Mouse (Mus musculus): Measurements from ENCODE around the gene Rilpl1. TPM values are rescaled to one million over a fixed set of nuclear protein-coding genes. Genes with fewer than 3 reads are reported as not detected.

Gene Rilpl1
- total RNA-seq, 2 experiments from 2014 or later: 75.7 to 89.4 TPM

GRCm38 (mm10) chr5:124453339-124454081 is 77.7 kb downstream of the Rilpl1 start:
- DNase-seq (ENCODE audit: low spot score in 2 of 2): peak; percentile 79 to 89

GRCm38 (mm10) chr5:124452494-124453228 is 78.5 kb downstream of the Rilpl1 start:
- DNase-seq (ENCODE audit: low spot score in 2 of 2): peak in 1 of 2 experiments; percentile 79

- DNase-seq (ENCODE audit: low spot score in 2 of 2): no peak
Measured at GRCm38 (mm10) chr5:124450641-124451340, 80.4 kb downstream of the Rilpl1 start.

GRCm38 (mm10) chr5:124450051-124450450 is 81.1 kb downstream of the Rilpl1 start:
- DNase-seq (ENCODE audit: low spot score in 2 of 2): no peak

- no peak for DNase-seq (ENCODE audit: low spot score in 2 of 2)
Measured at GRCm38 (mm10) chr5:124449494-124449893, 81.7 kb downstream of the Rilpl1 start.

GRCm38 (mm10) chr5:124446301-124446881 is 84.8 kb downstream of the Rilpl1 start:
- DNase-seq (ENCODE audit: low spot score in 2 of 2): no peak

GRCm38 (mm10) chr5:124445621-124446293 is 85.4 kb downstream of the Rilpl1 start:
- DNase-seq (ENCODE audit: low spot score in 2 of 2): no peak

GRCm38 (mm10) chr5:124444661-124445561 is 86.3 kb downstream of the Rilpl1 start:
- peak; percentile 62 to 80 for DNase-seq (ENCODE audit: low spot score in 2 of 2)

GRCm38 (mm10) chr5:124444208-124444607 is 87.0 kb downstream of the Rilpl1 start:
- no peak for DNase-seq (ENCODE audit: low spot score in 2 of 2)

Other genes with a start within 250 kb of the Rilpl1 start
- 10 to 100 TPM; 16.6 to 18.6 TPM for gene Mphosph9, start 203.4 kb downstream of the Rilpl1 start, total RNA-seq (2021)
- 10 to 100 TPM; 14.6 to 16.3 TPM for gene 2810006K23Rik, start 203.3 kb downstream of the Rilpl1 start, total RNA-seq (2021)
- 10 to 100 TPM; 88.2 to 94.5 TPM for gene Cdk2ap1, start 168.3 kb downstream of the Rilpl1 start, total RNA-seq (2021)
- 100 to 1,000 TPM; 148 to 154 TPM for gene Sbno1, start 105.4 kb downstream of the Rilpl1 start, total RNA-seq (2021)
- gene Kmt5a, start 91.5 kb downstream of the Rilpl1 start, total RNA-seq (2021): 10 to 100 TPM; 66.3 to 73.0 TPM
- gene Rilpl2, start 53.0 kb downstream of the Rilpl1 start, total RNA-seq (2021): 10 to 100 TPM; 20.4 to 22.6 TPM
- gene Snrnp35, start 48.3 kb downstream of the Rilpl1 start, total RNA-seq (2021): 10 to 100 TPM; 25.3 to 28.7 TPM
- gene Tmed2, start 9.3 kb upstream of the Rilpl1 start, total RNA-seq (2021): 100 to 1,000 TPM in 1 of 2 experiments, 10 to 100 TPM in 1; 96.7 to 100 TPM
- gene Ddx55, start 21.5 kb upstream of the Rilpl1 start, total RNA-seq (2021): 10 to 100 TPM; 23.8 to 24.4 TPM
- gene Eif2b1, start 47.7 kb upstream of the Rilpl1 start, total RNA-seq (2021): 10 to 100 TPM; 32.7 to 37.5 TPM
- 10 to 100 TPM; 28.3 to 30.7 TPM for gene Gtf2h3, start 47.7 kb upstream of the Rilpl1 start, total RNA-seq (2021)
- 10 to 100 TPM; 52.9 to 55.4 TPM for gene Atp6v0a2, start 97.2 kb upstream of the Rilpl1 start, total RNA-seq (2021)
- gene Dnah10, start 193.7 kb upstream of the Rilpl1 start, total RNA-seq (2021): 1 to 10 TPM in 1 of 2 experiments, under 1 TPM in 1; 0.38 to 1.1 TPM

Data from layer of hippocampus, adult 18-20 months (tissue).